In genomic region chr1:164460921-164461697, GRCm38 (mm10) we compare ENCODE assay signal across 8 mouse cellular contexts. TPM values are rescaled to one million over a fixed set of nuclear protein-coding genes. Genes with fewer than 3 reads are reported as not detected.
DNase-seq lines count a peak whose midpoint lies in the region; ATAC-seq and TF ChIP-seq lines count a peak whose summit lies in the region.

No protein-coding gene starts in this region.

- H3K9me3 ChIP-seq in liver, embryonic 11.5 days (ENCODE audit: control insufficient read depth, low read length): no peaks in the 10 kb centered on the region
- no peaks in the 10 kb centered on the region for H3K9me3 ChIP-seq in kidney, embryonic 14.5 days (ENCODE audit: control insufficient read depth, low read length)
- no peaks in the 10 kb centered on the region for H3K9me3 ChIP-seq in neural tube, embryonic 13.5 days

- no peaks in the 10 kb centered on the region for H3K36me3 ChIP-seq in liver, adult 2 months (ENCODE audit: control insufficient read depth, insufficient read depth, low read length)
- H3K36me3 ChIP-seq in liver, embryonic 11.5 days (ENCODE audit: control insufficient read depth, insufficient read depth, low read length): no peaks in the 10 kb centered on the region
- no peaks in the 10 kb centered on the region for H3K36me3 ChIP-seq in kidney, embryonic 14.5 days (ENCODE audit: control insufficient read depth, insufficient read depth, low read length)
- H3K36me3 ChIP-seq in neural tube, embryonic 13.5 days: no peaks in the 10 kb centered on the region

- peaks cover 15% of the 10 kb centered on the region; the same call in 1 of the 2 replicates for H3K4me1 ChIP-seq in liver, adult 2 months (ENCODE audit: control insufficient read depth, insufficient read depth, low read length)
- no peaks in the 10 kb centered on the region; the same call in 1 of the 2 replicates for H3K4me1 ChIP-seq in liver, embryonic 11.5 days (replicated peaks; ENCODE audit: control insufficient read depth, insufficient read depth, low read length)
- peaks cover 2% of the 10 kb centered on the region; the same call in 1 of the 2 replicates for H3K4me1 ChIP-seq in kidney, embryonic 14.5 days (ENCODE audit: control insufficient read depth, insufficient read depth, low read length)
- H3K4me1 ChIP-seq in neural tube, embryonic 13.5 days (replicated peaks): peaks cover 49% of the 10 kb centered on the region

- no peak overlapping the region for H3K27ac ChIP-seq in liver, adult 2 months (replicated peaks; ENCODE audit: insufficient read depth, low read depth, low read length)
- H3K27ac ChIP-seq in liver, embryonic 11.5 days (ENCODE audit: low read depth, low read length): no peak overlapping the region
- peak overlapping the region; percentile 71 for H3K27ac ChIP-seq in kidney, embryonic 14.5 days (ENCODE audit: low read depth, low read length)
- no peak overlapping the region for H3K27ac ChIP-seq in neural tube, embryonic 13.5 days (replicated peaks)

- no peak overlapping the region for H3K9ac ChIP-seq in liver, adult 2 months (ENCODE audit: low read depth, low read length)
- H3K9ac ChIP-seq in liver, embryonic 11.5 days (ENCODE audit: low read depth, low read length): no peak overlapping the region
- H3K9ac ChIP-seq in kidney, embryonic 14.5 days (ENCODE audit: low read depth, low read length): no peak overlapping the region
- H3K9ac ChIP-seq in neural tube, embryonic 13.5 days: no peak overlapping the region

- 50% methylated on average over 13 of the region's 13 CpGs for WGBS in liver, adult 2 months
- WGBS in liver, embryonic 11.5 days: 72% methylated on average over 13 of the region's 13 CpGs
- 57% methylated on average over 13 of the region's 13 CpGs for WGBS in kidney, embryonic 14.5 days
- WGBS in neural tube, embryonic 13.5 days: 66% methylated on average over 13 of the region's 13 CpGs

- no peaks in the 10 kb centered on the region for H3K27me3 ChIP-seq in liver, adult 2 months (ENCODE audit: control insufficient read depth, insufficient read depth, low read length)
- peaks cover 50% of the 10 kb centered on the region for H3K27me3 ChIP-seq in liver, embryonic 11.5 days (replicated peaks; ENCODE audit: control insufficient read depth, insufficient read depth, low read length)
- peaks cover 28% of the 10 kb centered on the region for H3K27me3 ChIP-seq in kidney, embryonic 14.5 days (ENCODE audit: control insufficient read depth, insufficient read depth, low read length)
- H3K27me3 ChIP-seq in neural tube, embryonic 13.5 days: peaks cover 14% of the 10 kb centered on the region

- DNase-seq in cerebellum, adult 9-10 months: peak; percentile 37
- no peak for DNase-seq in cerebellum, adult 11-12 months
- DNase-seq in liver, adult 2 months (ENCODE audit: extremely low read depth, low read depth, low spot score): peak; percentile 60
- no peak for DNase-seq in liver, embryonic 11.5 days (ENCODE audit: low spot score)
- no peak for DNase-seq in spleen, postnatal 14 days (ENCODE audit: low spot score in 2 of 2)
- DNase-seq in right cerebral cortex, postnatal 25 days: no peak

- H3K79me2 ChIP-seq in liver, adult 2 months (ENCODE audit: control insufficient read depth, insufficient read depth, low read length): peaks cover 9% of the 10 kb centered on the region; the same call in 1 of the 2 replicates

- no peak overlapping the region for H3K4me2 ChIP-seq in liver, embryonic 11.5 days
- no peak overlapping the region for H3K4me2 ChIP-seq in kidney, embryonic 14.5 days (replicated peaks; ENCODE audit: low read depth, low read length)
- peak overlapping the region; percentile 34 for H3K4me2 ChIP-seq in neural tube, embryonic 13.5 days

- no peak for TF ChIP-seq CTCF in liver, adult 2 months (IDR thresholded peaks at IDR 0.05; ENCODE audit: low read depth, low read length)

- no peak for ATAC-seq in liver, embryonic 11.5 days (replicated peaks; ENCODE audit: low FRiP score)
- ATAC-seq in kidney, embryonic 14.5 days (ENCODE audit: low FRiP score, low TSS enrichment): peak; percentile 5; the same call in 1 of the 2 replicates
- no peak for ATAC-seq in neural tube, embryonic 13.5 days (ENCODE audit: low read depth)

- H3K4me3 ChIP-seq in liver, adult 2 months (ENCODE audit: insufficient read depth, low read depth, low read length): no peak overlapping the region
- H3K4me3 ChIP-seq in liver, embryonic 11.5 days (ENCODE audit: low read depth, low read length): no peak overlapping the region
- H3K4me3 ChIP-seq in kidney, embryonic 14.5 days (ENCODE audit: low read length): no peak overlapping the region
- H3K4me3 ChIP-seq in neural tube, embryonic 13.5 days: no peak overlapping the region

- TF ChIP-seq POLR2A in liver, adult 2 months (IDR thresholded peaks at IDR 0.05; ENCODE audit: extremely low read depth, insufficient read depth, low read length): no peak

RNA-seq across cellular contexts. Expression of gene Atp1b1, which starts 3.0 kb away (rescaled TPM):
- total RNA-seq in liver, adult 2 months (2014; rRNA removed): 30.5 and 39.1 TPM in 2 replicates
- polyA plus RNA-seq in liver, adult 2 months (2012; rRNA removed): 22.4 and 26.0 TPM in 2 replicates
- polyA plus RNA-seq in liver, embryonic 11.5 days (2014; fragmentation: Nextera tagmentation; extraction: Ambion mirVana): 18.2 and 18.6 TPM in 2 replicates
- 80.2 and 86.4 TPM in 2 replicates for polyA plus RNA-seq in kidney, embryonic 14.5 days (2014; fragmentation: Nextera tagmentation; extraction: Ambion mirVana)
- 164 and 166 TPM in 2 replicates for polyA plus RNA-seq in neural tube, embryonic 13.5 days (2015; fragmentation: Nextera tagmentation; extraction: Ambion mirVana)

Comparison
In these comparisons a context has a peak if more than half of its experiments do, and no peak if none do; other contexts are left out.
1. DNase-seq: peak in cerebellum, adult 9-10 months (single experiment) and liver, adult 2 months (single experiment); none in cerebellum, adult 11-12 months (single experiment), liver, embryonic 11.5 days (single experiment), spleen, postnatal 14 days (0 of 2) and right cerebral cortex, postnatal 25 days (single experiment).